Mouse (Mus musculus): ENCODE measurements around the gene Hdac1. TPM values are rescaled to one million over a fixed set of nuclear protein-coding genes. Genes with fewer than 3 reads are reported as not detected.
A peak's percentile ranks its signal among the peaks of the same experiment; 100 is the strongest.

Gene Hdac1
- polyA plus RNA-seq (2015; fragmentation: Nextera tagmentation; extraction: Ambion mirVana), result 82.1 and 89.8 TPM in 2 replicates

DNA sequence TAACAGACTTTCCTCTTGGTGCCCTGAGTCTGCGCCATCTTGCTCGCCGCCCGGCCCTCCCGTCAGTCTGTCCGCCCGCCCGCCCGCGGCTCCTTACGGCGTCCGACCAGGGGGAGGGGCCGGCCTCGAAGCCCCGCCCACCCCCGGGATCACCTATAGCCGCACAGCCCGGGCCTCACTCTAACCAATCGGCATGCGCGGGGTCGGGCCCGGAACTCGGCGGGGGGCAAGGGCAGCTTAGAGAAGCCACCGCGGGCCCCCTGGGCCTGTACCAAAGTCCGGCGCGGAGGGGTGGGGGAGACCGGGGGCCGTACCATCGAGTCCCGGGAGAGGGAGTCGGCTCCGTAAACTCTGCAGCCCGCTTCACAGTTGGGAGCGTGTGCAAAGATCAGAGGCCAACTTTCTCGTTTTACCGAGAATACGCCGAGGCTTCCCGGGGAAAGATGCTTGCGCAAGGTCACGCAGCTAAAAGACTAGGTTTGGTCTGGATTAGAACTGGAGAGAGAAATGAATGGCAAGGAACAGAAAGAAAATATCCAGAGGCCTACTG, at the start of gene Hdac1:
Gene Hdac1, minus strand, starts transcription at position 122 of the 550 bp plus-strand sequence.
- H3K27ac ChIP-seq (ENCODE audit: low read length), result peak within 1 kb of the TSS; percentile 90
- peak; percentile 99 for ATAC-seq (ENCODE audit: low read depth)
- 1% methylated on average over 41 of the region's 46 CpGs for WGBS (ENCODE audit: insufficient replicate concordance)
- peak within 1 kb of the TSS; percentile 98 for H3K9ac ChIP-seq (ENCODE audit: low read depth, low read length)
- peak within 1 kb of the TSS; percentile 86 for H3K4me2 ChIP-seq (ENCODE audit: low read depth, low read length)
- H3K4me1 ChIP-seq (ENCODE audit: control insufficient read depth, low read depth, low read length), result peaks cover 17% of the 10 kb centered on the region
- no peaks in the 10 kb centered on the region for H3K9me3 ChIP-seq (replicated peaks; ENCODE audit: control insufficient read depth, low read length)
- no peaks in the 10 kb centered on the region for H3K27me3 ChIP-seq (ENCODE audit: control insufficient read depth, insufficient read depth, low read depth, low read length)
- H3K4me3 ChIP-seq (ENCODE audit: low read depth, low read length), result peak within 1 kb of the TSS; percentile 98
- peaks cover 4% of the 10 kb centered on the region for H3K36me3 ChIP-seq (ENCODE audit: control insufficient read depth, insufficient read depth)

DNA sequence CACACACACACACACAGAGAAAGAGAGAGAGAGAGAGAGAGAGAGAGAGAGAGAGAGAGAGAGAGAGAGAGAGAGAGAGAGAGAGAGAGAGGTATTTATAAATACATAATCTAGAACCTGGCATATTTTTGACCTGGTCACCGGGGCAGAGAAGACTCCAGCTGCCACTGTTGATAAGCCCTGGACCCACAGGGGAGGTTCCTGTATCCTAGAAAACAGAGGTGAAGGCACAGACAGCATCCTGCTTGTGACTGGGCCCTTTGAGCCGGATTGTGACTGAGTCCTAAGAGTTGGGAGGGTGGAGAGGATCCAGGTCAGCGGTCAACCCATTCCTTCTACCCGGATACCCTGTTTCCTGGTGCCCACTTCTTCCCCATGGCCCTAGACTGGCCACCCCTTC, 46.4 kb upstream of the Hdac1 start:
- 37% methylated on average over 4 of the region's 4 CpGs for WGBS (ENCODE audit: insufficient replicate concordance)
- Histone ChIP-seq H3K27ac (ENCODE audit: low read length) (peak overlapping the region; percentile 71), H3K4me3 (ENCODE audit: low read depth, low read length) (no peak overlapping the region), H3K4me1 (ENCODE audit: control insufficient read depth, low read depth, low read length) (peaks cover 39% of the 10 kb centered on the region), H3K4me2 (ENCODE audit: low read depth, low read length) (peak overlapping the region; percentile 1), H3K27me3 (ENCODE audit: control insufficient read depth, insufficient read depth, low read depth, low read length) (no peaks in the 10 kb centered on the region), H3K36me3 (ENCODE audit: control insufficient read depth, insufficient read depth) (peaks cover 24% of the 10 kb centered on the region), H3K9ac (ENCODE audit: low read depth, low read length) (no peak overlapping the region), H3K9me3 (replicated peaks; ENCODE audit: control insufficient read depth, low read length) (no peaks in the 10 kb centered on the region)
- ATAC-seq (ENCODE audit: low read depth), result peak; percentile 83

DNA sequence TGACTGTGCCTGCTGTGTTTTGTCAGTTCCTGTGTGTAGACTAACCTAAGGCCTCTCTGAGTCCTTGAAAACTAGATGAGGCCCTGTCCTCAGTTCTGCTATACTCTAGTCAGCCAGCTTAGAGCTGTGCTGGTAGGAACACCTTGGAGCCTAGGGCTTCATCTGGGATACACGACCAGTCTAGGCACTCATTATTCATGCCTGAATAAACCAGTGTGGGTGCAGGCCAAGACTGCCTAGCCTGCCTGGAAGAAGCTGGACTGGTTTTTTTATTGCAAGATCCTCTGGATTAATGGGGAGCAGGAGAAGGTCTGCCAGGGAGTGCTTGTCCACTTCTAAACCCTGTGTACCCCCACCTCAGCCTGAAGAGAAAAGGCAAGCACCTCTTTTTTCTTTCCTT, 44.4 kb upstream of the Hdac1 start:
- peak overlapping the region; percentile 44 for H3K27ac ChIP-seq (ENCODE audit: low read length)
- no peaks in the 10 kb centered on the region for H3K27me3 ChIP-seq (ENCODE audit: control insufficient read depth, insufficient read depth, low read depth, low read length)
- H3K4me1 ChIP-seq (ENCODE audit: control insufficient read depth, low read depth, low read length), result peaks cover 39% of the 10 kb centered on the region
- peaks cover 11% of the 10 kb centered on the region for H3K36me3 ChIP-seq (ENCODE audit: control insufficient read depth, insufficient read depth)
- no peak overlapping the region for H3K4me2 ChIP-seq (ENCODE audit: low read depth, low read length)
- H3K9me3 ChIP-seq (replicated peaks; ENCODE audit: control insufficient read depth, low read length), result no peaks in the 10 kb centered on the region
- H3K9ac ChIP-seq (ENCODE audit: low read depth, low read length), result no peak overlapping the region
- 65% methylated on average over 1 of the region's 1 CpGs for WGBS (ENCODE audit: insufficient replicate concordance)
- ATAC-seq (ENCODE audit: low read depth), result no peak
- H3K4me3 ChIP-seq (ENCODE audit: low read depth, low read length), result no peak overlapping the region

DNA sequence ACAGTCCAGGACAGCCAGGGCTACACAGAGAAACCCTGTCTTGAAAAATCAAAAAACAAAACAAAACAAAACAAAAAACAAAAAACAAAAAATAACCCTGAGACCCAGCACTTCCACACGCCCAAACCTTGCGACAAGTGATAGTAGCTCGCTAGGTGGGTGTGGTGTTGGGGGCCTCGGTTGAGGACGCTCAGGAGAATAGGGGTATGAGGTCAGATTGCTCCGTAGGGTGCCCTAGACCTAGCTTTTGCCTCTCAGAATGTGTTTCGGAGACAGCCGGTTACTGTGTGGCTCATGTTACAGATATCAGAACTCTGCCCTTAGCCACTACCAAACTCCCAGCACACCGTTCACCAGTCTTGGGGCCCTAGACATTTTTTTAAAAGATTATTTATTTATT, 43.3 kb upstream of the Hdac1 start:
- peak overlapping the region; percentile 27; the same call in 1 of the 2 replicates for H3K27ac ChIP-seq (ENCODE audit: low read length)
- no peaks in the 10 kb centered on the region for H3K9me3 ChIP-seq (replicated peaks; ENCODE audit: control insufficient read depth, low read length)
- no peaks in the 10 kb centered on the region for H3K36me3 ChIP-seq (ENCODE audit: control insufficient read depth, insufficient read depth)
- peak overlapping the region; percentile 85 for H3K4me2 ChIP-seq (ENCODE audit: low read depth, low read length)
- peaks cover 39% of the 10 kb centered on the region for H3K4me1 ChIP-seq (ENCODE audit: control insufficient read depth, low read depth, low read length)
- H3K27me3 ChIP-seq (ENCODE audit: control insufficient read depth, insufficient read depth, low read depth, low read length), result no peaks in the 10 kb centered on the region
- ATAC-seq (ENCODE audit: low read depth), result peak; percentile 44
- WGBS (ENCODE audit: insufficient replicate concordance), result 39% methylated on average over 9 of the region's 9 CpGs
- H3K4me3 ChIP-seq (ENCODE audit: low read depth, low read length), result peak overlapping the region; percentile 70; the same call in 1 of the 2 replicates
- peak overlapping the region; percentile 70 for H3K9ac ChIP-seq (ENCODE audit: low read depth, low read length)

DNA sequence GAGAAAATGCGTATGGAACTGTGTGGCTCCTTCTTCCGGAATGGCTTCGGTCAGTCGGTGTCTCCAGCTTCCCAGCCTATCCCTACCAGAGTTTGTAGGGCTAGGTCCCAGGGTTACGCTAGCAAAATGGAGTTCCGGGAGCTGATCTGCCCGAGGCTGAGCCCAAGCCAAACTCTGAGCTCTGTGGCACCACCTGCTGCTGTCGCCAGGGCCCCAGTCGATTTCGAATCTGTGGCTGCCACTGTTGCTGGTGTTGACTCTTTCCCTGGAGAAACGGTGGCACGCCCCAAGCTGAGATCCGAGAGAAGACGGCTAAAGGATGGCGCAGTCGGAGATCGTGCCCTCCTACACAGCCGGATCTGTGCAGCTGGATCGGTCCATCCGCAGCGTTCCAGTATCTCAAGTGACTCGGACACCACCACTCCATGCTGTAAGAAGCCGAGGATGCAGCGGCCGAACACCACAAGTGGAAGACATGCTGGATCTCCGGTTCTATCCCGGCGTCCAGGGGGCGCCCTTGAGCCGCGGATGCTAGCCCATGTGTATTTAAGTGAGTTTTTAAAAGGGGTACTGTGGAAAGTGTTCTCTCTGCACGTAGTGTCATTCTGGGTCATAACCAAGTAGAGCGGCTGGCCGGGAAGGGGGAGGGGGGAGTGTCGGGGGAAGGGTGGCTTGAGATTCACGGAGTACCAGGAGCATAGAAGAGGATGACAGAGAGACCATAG, 42.5 kb upstream of the Hdac1 start:
- peak overlapping the region; percentile 85 for H3K27ac ChIP-seq (ENCODE audit: low read length)
- peak; percentile 65 for ATAC-seq (ENCODE audit: low read depth)
- WGBS (ENCODE audit: insufficient replicate concordance), result 2% methylated on average over 36 of the region's 36 CpGs
- H3K27me3 ChIP-seq (ENCODE audit: control insufficient read depth, insufficient read depth, low read depth, low read length), result no peaks in the 10 kb centered on the region
- no peaks in the 10 kb centered on the region for H3K36me3 ChIP-seq (ENCODE audit: control insufficient read depth, insufficient read depth)
- H3K4me2 ChIP-seq (ENCODE audit: low read depth, low read length), result peak overlapping the region; percentile 85
- peak overlapping the region; percentile 70 for H3K4me3 ChIP-seq (ENCODE audit: low read depth, low read length)
- H3K9me3 ChIP-seq (replicated peaks; ENCODE audit: control insufficient read depth, low read length), result no peaks in the 10 kb centered on the region
- H3K9ac ChIP-seq (ENCODE audit: low read depth, low read length), result peak overlapping the region; percentile 70
- peaks cover 38% of the 10 kb centered on the region for H3K4me1 ChIP-seq (ENCODE audit: control insufficient read depth, low read depth, low read length)

DNA sequence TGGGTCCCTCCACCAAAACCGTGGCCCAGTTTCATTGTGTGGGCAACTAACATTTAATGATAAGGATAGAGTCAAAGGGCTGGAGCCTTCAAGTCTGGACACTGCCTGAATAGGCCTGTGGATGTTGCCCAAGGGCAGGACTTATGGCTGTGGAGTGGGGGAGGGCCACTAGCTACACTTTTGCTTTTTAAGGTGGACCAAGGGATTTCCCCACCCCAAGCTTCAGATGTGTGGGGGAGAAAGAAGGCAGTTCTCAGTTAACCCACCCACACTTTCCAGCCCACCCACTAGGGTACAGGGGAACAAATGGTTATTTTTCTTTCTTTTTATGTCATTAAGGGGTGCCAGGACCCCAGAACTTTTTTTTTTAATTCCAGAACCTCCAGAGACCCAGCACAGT, 41.9 kb upstream of the Hdac1 start:
- H3K4me3 ChIP-seq (ENCODE audit: low read depth, low read length), result peak overlapping the region; percentile 70
- H3K27ac ChIP-seq (ENCODE audit: low read length), result peak overlapping the region; percentile 85
- peaks cover 32% of the 10 kb centered on the region for H3K4me1 ChIP-seq (ENCODE audit: control insufficient read depth, low read depth, low read length)
- peak overlapping the region; percentile 85 for H3K4me2 ChIP-seq (ENCODE audit: low read depth, low read length)
- no peaks in the 10 kb centered on the region for H3K27me3 ChIP-seq (ENCODE audit: control insufficient read depth, insufficient read depth, low read depth, low read length)
- 65% methylated on average over 1 of the region's 1 CpGs for WGBS (ENCODE audit: insufficient replicate concordance)
- H3K36me3 ChIP-seq (ENCODE audit: control insufficient read depth, insufficient read depth), result no peaks in the 10 kb centered on the region
- ATAC-seq (ENCODE audit: low read depth), result no peak
- no peaks in the 10 kb centered on the region for H3K9me3 ChIP-seq (replicated peaks; ENCODE audit: control insufficient read depth, low read length)
- H3K9ac ChIP-seq (ENCODE audit: low read depth, low read length), result no peak overlapping the region

DNA sequence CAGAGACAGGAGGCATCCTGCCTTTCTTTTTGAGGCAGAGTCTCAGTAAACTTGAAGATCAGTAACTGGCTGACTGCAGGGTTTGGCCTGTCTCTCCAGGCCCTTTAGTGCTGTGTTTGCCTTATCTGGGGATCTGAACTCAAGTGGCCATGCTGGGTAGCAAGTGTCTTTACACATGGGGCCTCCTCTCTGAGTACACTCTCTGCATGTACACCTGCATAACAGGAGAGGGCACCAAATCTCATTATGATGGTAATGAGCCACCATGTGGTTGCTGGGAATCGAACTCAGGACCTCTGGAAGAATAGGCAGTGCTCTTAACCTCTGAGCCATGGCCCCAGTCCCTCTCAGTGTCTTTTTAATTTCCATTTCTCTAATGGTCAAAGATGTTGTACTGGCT, 39.7 kb upstream of the Hdac1 start:
- Histone ChIP-seq H3K36me3 (ENCODE audit: control insufficient read depth, insufficient read depth) (no peaks in the 10 kb centered on the region), H3K4me3 (ENCODE audit: low read depth, low read length) (no peak overlapping the region), H3K27ac (ENCODE audit: low read length) (no peak overlapping the region), H3K4me2 (ENCODE audit: low read depth, low read length) (no peak overlapping the region), H3K9me3 (replicated peaks; ENCODE audit: control insufficient read depth, low read length) (no peaks in the 10 kb centered on the region), H3K4me1 (ENCODE audit: control insufficient read depth, low read depth, low read length) (peaks cover 16% of the 10 kb centered on the region), H3K9ac (ENCODE audit: low read depth, low read length) (no peak overlapping the region), H3K27me3 (ENCODE audit: control insufficient read depth, insufficient read depth, low read depth, low read length) (no peaks in the 10 kb centered on the region)
- 65% methylated on average over 1 of the region's 1 CpGs for WGBS (ENCODE audit: insufficient replicate concordance)
- no peak for ATAC-seq (ENCODE audit: low read depth)

DNA sequence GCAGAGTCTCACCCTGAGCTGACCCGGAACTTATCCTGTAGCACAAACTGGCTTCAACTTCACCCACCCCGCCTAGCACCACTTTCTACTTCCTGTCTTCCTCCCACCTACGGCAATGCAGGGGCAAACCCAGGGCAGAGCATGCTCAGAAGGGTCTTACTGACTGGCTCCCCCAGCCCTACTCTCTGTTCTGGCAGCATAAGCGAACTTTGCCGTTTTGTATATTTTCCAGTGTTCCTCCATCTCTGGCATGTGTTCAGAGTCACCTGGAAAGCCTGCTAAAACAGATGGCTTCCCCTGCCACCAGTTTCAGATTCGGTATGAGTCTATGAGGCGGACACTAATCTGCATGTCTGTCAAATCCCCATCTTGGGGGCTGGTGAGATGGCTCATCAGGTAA, 37.8 kb upstream of the Hdac1 start:
- Histone ChIP-seq H3K9ac (ENCODE audit: low read depth, low read length) (no peak overlapping the region), H3K27ac (ENCODE audit: low read length) (no peak overlapping the region), H3K4me2 (ENCODE audit: low read depth, low read length) (no peak overlapping the region), H3K4me3 (ENCODE audit: low read depth, low read length) (no peak overlapping the region), H3K27me3 (ENCODE audit: control insufficient read depth, insufficient read depth, low read depth, low read length) (peaks cover 4% of the 10 kb centered on the region; the same call in 1 of the 2 replicates), H3K4me1 (ENCODE audit: control insufficient read depth, low read depth, low read length) (peaks cover 11% of the 10 kb centered on the region), H3K36me3 (ENCODE audit: control insufficient read depth, insufficient read depth) (no peaks in the 10 kb centered on the region), H3K9me3 (replicated peaks; ENCODE audit: control insufficient read depth, low read length) (no peaks in the 10 kb centered on the region)
- WGBS (ENCODE audit: insufficient replicate concordance), result 49% methylated on average over 7 of the region's 7 CpGs
- no peak for ATAC-seq (ENCODE audit: low read depth)

DNA sequence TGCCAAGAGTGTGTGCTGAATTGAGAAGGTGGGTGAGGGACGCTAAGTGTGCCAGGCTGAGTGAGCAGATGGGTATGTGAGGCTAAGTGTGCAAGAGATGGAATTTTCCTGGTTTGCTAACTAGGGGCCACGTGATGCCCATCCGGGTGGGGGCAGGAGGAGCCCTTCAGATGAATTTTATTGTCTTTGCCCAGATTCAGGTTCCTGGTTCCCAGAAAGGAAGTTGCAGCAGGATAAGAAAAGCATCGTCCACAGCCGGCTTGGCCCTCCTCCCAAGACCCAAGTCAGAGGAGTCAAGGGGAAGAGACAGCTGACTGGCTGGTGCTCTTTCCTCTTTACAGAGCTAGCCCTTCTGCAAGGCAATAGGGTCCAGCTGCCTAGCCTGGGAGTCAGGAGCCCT, 36.0 kb upstream of the Hdac1 start, which contains the start of gene Fam167b:
Gene Fam167b, minus strand, starts transcription at position 84 of the 400 bp plus-strand sequence.
- Histone ChIP-seq H3K27ac (ENCODE audit: low read length) (no peak within 1 kb of the TSS), H3K9me3 (replicated peaks; ENCODE audit: control insufficient read depth, low read length) (no peaks in the 10 kb centered on the region), H3K9ac (ENCODE audit: low read depth, low read length) (no peak within 1 kb of the TSS), H3K4me1 (ENCODE audit: control insufficient read depth, low read depth, low read length) (peaks cover 3% of the 10 kb centered on the region; the same call in 1 of the 2 replicates), H3K27me3 (ENCODE audit: control insufficient read depth, insufficient read depth, low read depth, low read length) (peaks cover 4% of the 10 kb centered on the region; the same call in 1 of the 2 replicates), H3K4me2 (ENCODE audit: low read depth, low read length) (no peak within 1 kb of the TSS), H3K36me3 (ENCODE audit: control insufficient read depth, insufficient read depth) (no peaks in the 10 kb centered on the region), H3K4me3 (ENCODE audit: low read depth, low read length) (no peak within 1 kb of the TSS)
- peak; percentile 27; the same call in 1 of the 2 replicates for ATAC-seq (ENCODE audit: low read depth)
- 45% methylated on average over 5 of the region's 5 CpGs for WGBS (ENCODE audit: insufficient replicate concordance)
